In genomic region chr1:119221901-119222300, GRCm38 (mm10) we compare ENCODE assay signal across 14 mouse cellular contexts.
DNase-seq lines count a peak whose midpoint lies in the region; TF ChIP-seq lines count a peak whose summit lies in the region.
"Had no signal": no experiment of that assay in that cellular context is flagged by ENCODE, and none has a peak within 500 bp of the region (broad histone marks: within the 10 kb centered on the region; RNA-seq: fewer than 3 reads in every experiment).

No protein-coding gene starts in this region.

- DNase-seq in frontal cortex, adult 2 months (ENCODE audit: extremely low spot score in 1 of 2, low spot score in 1 of 2) = peak; percentile 13 to 47
- no peak for DNase-seq in frontal cortex, postnatal 25 days (ENCODE audit: low spot score in 2 of 2)
- peak; percentile 11 to 19 for DNase-seq in left cerebral cortex, postnatal 36 days (ENCODE audit: low spot score in 2 of 2)
- no peak for DNase-seq in left cerebral cortex, postnatal 10 days (ENCODE audit: extremely low spot score in 1 of 2, low spot score in 2 of 2)
- DNase-seq in brain, embryonic 14.5 days (ENCODE audit: low read depth) = peak; percentile 23
- DNase-seq in right cerebral cortex, postnatal 25 days = peak; percentile 18
- DNase-seq in thymus, postnatal 36 days = no peak
- DNase-seq in adrenal gland, adult (ENCODE audit: inconsistent age in 2 of 2, low spot score in 1 of 2) = no peak
- DNase-seq: adrenal gland, adult 8-10 months; adrenal gland, postnatal 36 days; cerebellum, adult 18-20 months; cerebellum, adult 9-11 months; cerebellum, postnatal 36 days; gastrocnemius, postnatal 25 days had no signal

- no peak for TF ChIP-seq POLR2A in brain, embryonic 14.5 days (IDR thresholded peaks at IDR 0.05; ENCODE audit: borderline replicate concordance, extremely low read depth, insufficient read depth, insufficient read length, poor library complexity, severe bottlenecking)

- TF ChIP-seq CTCF in brain, embryonic 14.5 days (IDR thresholded peaks at IDR 0.05; ENCODE audit: borderline replicate concordance, extremely low read depth, insufficient read depth, insufficient read length) = no peak

- intact Hi-C loops in left cerebral cortex, postnatal 36 days (cut with DNase I) = no loop called here
- intact Hi-C loops in left cerebral cortex, postnatal 10 days (cut with DNase I) = no loop called here

Comparison
In these comparisons a context has a peak if more than half of its experiments do, and no peak if none do; other contexts are left out.
1. DNase-seq: peak in frontal cortex, adult 2 months (2 of 2), left cerebral cortex, postnatal 36 days (2 of 2), brain, embryonic 14.5 days (single experiment) and right cerebral cortex, postnatal 25 days (single experiment); none in frontal cortex, postnatal 25 days (0 of 2), left cerebral cortex, postnatal 10 days (0 of 2), thymus, postnatal 36 days (0 of 2) and adrenal gland, adult (0 of 2).